Mouse (Mus musculus) hindbrain, postnatal 0 days (tissue): ENCODE measurements at regions not wholly inside any gene's neighbourhood (a gene's known extent, or its start where the extent isn't known, plus 50 kb on each side); places are given as distances from the start of the nearest gene placed in this dataset.

Experiments
- ATAC-seq: fragments of 200-750 bp; cut with Nextera tagmentation; 2 replicates; pipeline ENCODE4 v1.8.0; 2017; ENCODE audit warnings: mild to moderate bottlenecking, moderate TSS enrichment, moderate library complexity
- DNase-seq: peaks from one replicate; pipeline ENCODE4 v3.0.0-alpha.2; 2015; ENCODE audit warnings: low spot score
- H3K27ac ChIP-seq: fragments of 300-500 bp; sonication (generic); 2 replicates; pipeline ENCODE4 v1.5.1; 2014; ENCODE audit warnings: mild to moderate bottlenecking
- H3K27me3 ChIP-seq: fragments of 300-500 bp; sonication (generic); 2 replicates; pipeline ENCODE4 v1.6.1; 2014; ENCODE audit warnings: low read length, mixed read lengths; ENCODE audit not compliant: insufficient read depth
- H3K36me3 ChIP-seq: fragments of 300-500 bp; sonication (generic); 2 replicates; pipeline ENCODE4 v1.6.1; 2014; ENCODE audit warnings: low read length, mixed read lengths; ENCODE audit not compliant: insufficient read depth
- H3K4me1 ChIP-seq: fragments of 300-500 bp; sonication (generic); 2 replicates; pipeline ENCODE4 v1.6.1; 2014; ENCODE audit warnings: antibody characterized with exemption, low read length, mixed read lengths; ENCODE audit not compliant: insufficient read depth
- H3K4me2 ChIP-seq: fragments of 300-500 bp; sonication (generic); 2 replicates; pipeline ENCODE4 v1.6.1; 2014; ENCODE audit warnings: low read depth, mild to moderate bottlenecking, low read length, moderate library complexity, mixed read lengths
- H3K4me3 ChIP-seq: fragments of 300-500 bp; sonication (generic); 2 replicates; pipeline ENCODE4 v1.5.1; 2014; ENCODE audit warnings: low read length
- H3K9ac ChIP-seq: fragments of 300-500 bp; sonication (generic); replicated peaks from 2 replicates; pipeline ENCODE4 v1.6.1; 2014; ENCODE audit warnings: mild to moderate bottlenecking, low read length, moderate library complexity, mixed read lengths
- H3K9me3 ChIP-seq: fragments of 300-500 bp; sonication (generic); 2 replicates; pipeline ENCODE4 v1.6.1; 2016; ENCODE audit warnings: low read length, mixed read lengths
- CTCF ChIP-seq: IDR thresholded peaks from 2 replicates; pipeline ENCODE4 v1.5.1; 2016; ENCODE audit warnings: antibody characterized with exemption, control low read depth, low read depth
- WGBS: fragments of 180-500 bp; shearing (Covaris S2); extraction: QIAGEN DNeasy Blood & Tissue Kit; methylation state at CpG from one replicate; pipeline ENCODE4 v1.1.7; 2014; 5-methylcytosine and 5-hydroxymethylcytosine counted together

DNA sequence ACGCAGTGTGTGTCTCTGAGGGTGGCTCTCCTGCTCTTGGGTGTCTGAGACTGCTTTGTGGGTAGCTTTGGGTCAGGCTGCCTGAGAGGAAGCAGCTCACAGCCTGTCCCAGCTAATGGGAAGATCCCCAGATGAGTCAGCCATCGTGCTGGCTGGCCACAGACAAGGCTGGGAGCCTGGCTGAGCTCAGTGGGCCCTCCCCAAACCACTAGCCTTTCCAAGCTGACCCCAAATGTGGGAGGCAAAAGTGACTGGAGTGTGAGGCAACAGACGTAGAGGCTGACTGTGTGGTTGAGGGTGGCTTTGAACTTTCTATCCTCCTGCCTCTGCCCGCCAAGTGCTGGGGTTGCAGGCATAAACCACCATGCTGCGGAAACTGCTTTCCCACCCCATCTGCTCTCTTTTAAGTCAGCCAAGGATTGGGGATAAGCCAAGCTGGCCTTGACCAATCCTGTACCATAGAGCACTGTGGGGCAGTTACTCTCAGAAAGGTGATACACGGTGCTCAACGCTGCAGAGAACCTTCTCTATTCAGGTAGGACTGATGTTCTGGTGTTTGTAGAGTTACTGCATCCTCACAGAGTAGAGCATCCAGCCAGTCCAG is 163.0 kb downstream of the Tpra1 start:
- no peak overlapping the region for H3K4me2 ChIP-seq
- no peak overlapping the region for H3K9ac ChIP-seq
- no peaks in the 10 kb centered on the region for H3K36me3 ChIP-seq
- 0 out of 2 replicates have a peak, but pooled peaks cover 5% of the 10 kb centered on the region for H3K4me1 ChIP-seq
- DNase-seq (no peak), ATAC-seq (no peak)
- no peaks in the 10 kb centered on the region for H3K27me3 ChIP-seq
- no peak for TF ChIP-seq CTCF
- H3K27ac ChIP-seq = no peak overlapping the region
- H3K4me3 ChIP-seq = no peak overlapping the region
- no peaks in the 10 kb centered on the region for H3K9me3 ChIP-seq
- 84% methylated on average over 7 of the region's 7 CpGs for WGBS

DNA sequence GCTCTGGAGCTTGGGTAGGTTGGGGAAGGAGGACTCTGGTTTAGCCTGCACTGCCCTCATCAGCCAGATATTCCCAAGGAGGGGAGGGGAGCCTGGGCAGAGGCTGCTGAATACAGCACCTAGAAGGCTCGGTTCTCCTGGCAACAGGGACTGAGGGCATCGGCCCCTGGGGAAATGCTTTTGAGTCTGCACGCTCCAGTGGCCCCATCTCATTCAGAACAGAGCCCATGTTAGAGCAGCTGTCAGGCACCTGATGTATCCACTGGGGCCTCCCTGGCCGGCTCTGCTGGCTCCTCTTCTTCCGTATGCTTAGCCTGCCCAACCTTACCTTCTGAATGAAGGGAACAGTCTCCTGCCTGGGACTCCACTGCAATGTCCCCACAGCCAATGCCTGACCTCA is 164.5 kb downstream of the Tpra1 start:
- WGBS = 22% methylated on average over 5 of the region's 5 CpGs

DNA sequence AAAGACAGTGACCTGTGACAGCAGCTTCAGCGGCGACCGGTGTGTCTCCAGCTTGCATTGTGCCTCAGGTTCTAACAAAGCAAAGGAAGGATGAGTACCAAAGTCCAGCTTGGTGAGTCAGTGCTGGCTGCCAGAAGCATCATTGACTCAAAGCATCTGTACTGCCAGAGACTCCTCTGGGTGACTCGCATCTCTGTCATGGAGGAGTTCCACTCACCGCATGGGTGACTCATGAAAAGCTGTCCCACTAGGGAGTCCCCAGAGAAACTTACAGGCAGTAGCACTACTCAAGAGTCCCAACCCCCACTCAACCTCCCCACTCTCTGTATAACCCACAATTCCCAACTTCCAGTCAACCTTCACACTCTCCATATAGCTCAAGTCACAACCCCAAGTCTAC is 166.2 kb downstream of the Tpra1 start:
- H3K27ac ChIP-seq = no peak overlapping the region
- H3K4me2 ChIP-seq = no peak overlapping the region
- no peak overlapping the region for H3K4me3 ChIP-seq
- TF ChIP-seq CTCF = no peak
- H3K27me3 ChIP-seq = no peaks in the 10 kb centered on the region
- no peaks in the 10 kb centered on the region for H3K36me3 ChIP-seq
- H3K4me1 ChIP-seq = 0 out of 2 replicates have a peak, but pooled peaks cover 5% of the 10 kb centered on the region
- DNase-seq (no peak), ATAC-seq (no peak)
- no peak overlapping the region for H3K9ac ChIP-seq
- H3K9me3 ChIP-seq = no peaks in the 10 kb centered on the region
- WGBS = 80% methylated on average over 5 of the region's 5 CpGs

More for the DNA sequence above, 164.5 kb downstream of the Tpra1 start:
- no peak for TF ChIP-seq CTCF
- H3K9me3 ChIP-seq = no peaks in the 10 kb centered on the region
- no peak overlapping the region for H3K4me3 ChIP-seq
- H3K4me1 ChIP-seq = 0 out of 2 replicates have a peak, but pooled peaks cover 5% of the 10 kb centered on the region
- no peaks in the 10 kb centered on the region for H3K27me3 ChIP-seq
- H3K36me3 ChIP-seq = no peaks in the 10 kb centered on the region
- ATAC-seq (peak; percentile 33; the same call in 1 of the 2 replicates), DNase-seq (peak; percentile 39)
- no peak overlapping the region for H3K27ac ChIP-seq
- H3K4me2 ChIP-seq = no peak overlapping the region
- H3K9ac ChIP-seq = no peak overlapping the region

DNA sequence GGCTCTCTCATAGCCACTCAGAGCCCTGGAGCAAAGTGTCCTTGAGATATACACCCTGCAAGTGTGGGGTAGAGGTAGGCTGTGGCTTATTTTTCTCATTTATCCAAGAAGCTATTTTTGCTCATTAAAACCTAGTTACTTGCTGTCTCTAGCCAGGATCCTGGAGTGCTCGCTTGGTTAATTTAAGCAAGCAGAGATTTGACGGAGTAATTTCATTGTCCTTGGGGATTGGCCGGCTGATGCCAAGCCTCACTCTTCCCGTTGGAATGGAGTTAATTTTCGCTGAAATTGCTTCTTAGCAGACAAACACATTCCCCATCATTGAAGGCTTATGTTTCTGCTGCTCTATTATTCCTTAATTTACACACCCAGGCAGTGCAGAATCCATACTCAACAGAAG is 167.1 kb downstream of the Tpra1 start:
- WGBS = 47% methylated on average over 5 of the region's 5 CpGs
- no peak overlapping the region for H3K27ac ChIP-seq
- ATAC-seq = 0 out of 2 replicates have a peak, but pooled peaks have one; percentile 18

DNA sequence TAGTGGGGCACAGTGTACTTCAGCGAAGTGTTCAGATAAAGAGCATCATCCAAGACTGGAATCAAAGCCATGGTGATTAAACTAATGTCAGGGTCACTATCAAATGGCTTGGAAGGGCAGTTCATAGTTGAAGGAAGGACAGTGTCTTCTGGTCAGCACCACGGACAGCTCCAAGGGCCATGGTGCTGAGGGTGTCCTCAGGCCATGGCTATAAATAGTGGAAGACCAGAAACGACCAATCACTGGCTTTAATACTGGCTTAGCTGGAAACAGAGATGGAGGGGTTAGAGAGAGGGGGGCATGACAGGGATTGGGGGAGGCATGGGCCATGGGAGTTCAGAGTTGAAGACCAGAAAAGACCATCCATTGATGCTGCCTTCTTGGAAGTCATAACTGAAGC is 168.0 kb downstream of the Tpra1 start:
- H3K27me3 ChIP-seq = no peaks in the 10 kb centered on the region
- H3K4me2 ChIP-seq = no peak overlapping the region
- H3K9ac ChIP-seq = no peak overlapping the region
- no peak overlapping the region for H3K4me3 ChIP-seq
- H3K36me3 ChIP-seq = no peaks in the 10 kb centered on the region
- TF ChIP-seq CTCF = no peak
- H3K9me3 ChIP-seq = no peaks in the 10 kb centered on the region
- DNase-seq = peak; percentile 19
- ATAC-seq = no peak
- WGBS = 19% methylated on average over 3 of the region's 3 CpGs
- 0 out of 2 replicates have a peak, but pooled peaks cover 5% of the 10 kb centered on the region for H3K4me1 ChIP-seq
- H3K27ac ChIP-seq = no peak overlapping the region

More for the DNA sequence above, 167.1 kb downstream of the Tpra1 start:
- no peak overlapping the region for H3K4me2 ChIP-seq
- no peak for TF ChIP-seq CTCF
- no peak overlapping the region for H3K9ac ChIP-seq
- peak; percentile 57 for DNase-seq
- H3K4me1 ChIP-seq = 0 out of 2 replicates have a peak, but pooled peaks cover 5% of the 10 kb centered on the region
- H3K4me3 ChIP-seq = no peak overlapping the region
- H3K36me3 ChIP-seq = no peaks in the 10 kb centered on the region
- H3K27me3 ChIP-seq = no peaks in the 10 kb centered on the region
- no peaks in the 10 kb centered on the region for H3K9me3 ChIP-seq

DNA sequence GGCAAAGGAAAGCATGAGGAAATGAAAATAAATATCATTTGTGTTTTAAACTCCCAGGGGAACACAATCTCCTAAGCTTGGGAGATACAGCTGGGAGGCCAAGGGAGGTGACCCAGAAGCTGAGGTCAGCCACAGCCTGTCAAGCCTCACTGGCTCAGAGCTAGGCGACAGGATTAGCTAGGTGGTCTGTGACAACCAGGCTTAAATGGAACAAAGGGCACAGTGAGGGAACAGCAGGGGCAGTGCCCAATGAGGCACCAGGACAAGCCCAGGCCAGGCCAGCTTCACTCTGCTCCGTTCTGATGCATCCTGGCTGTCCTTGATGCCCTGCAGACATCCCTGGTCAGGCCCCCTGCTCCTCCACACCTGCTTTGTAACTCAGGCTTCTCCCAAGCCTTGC is 169.7 kb downstream of the Tpra1 start:
- Histone ChIP-seq H3K4me3 (no peak overlapping the region), H3K9me3 (no peaks in the 10 kb centered on the region), H3K36me3 (no peaks in the 10 kb centered on the region), H3K27ac (no peak overlapping the region), H3K27me3 (no peaks in the 10 kb centered on the region), H3K4me2 (no peak overlapping the region), H3K4me1 (0 out of 2 replicates have a peak, but pooled peaks cover 5% of the 10 kb centered on the region), H3K9ac (no peak overlapping the region)
- no peak for ATAC-seq
- no peak for TF ChIP-seq CTCF
- DNase-seq = no peak
- WGBS = 19% methylated on average over 2 of the region's 2 CpGs

DNA sequence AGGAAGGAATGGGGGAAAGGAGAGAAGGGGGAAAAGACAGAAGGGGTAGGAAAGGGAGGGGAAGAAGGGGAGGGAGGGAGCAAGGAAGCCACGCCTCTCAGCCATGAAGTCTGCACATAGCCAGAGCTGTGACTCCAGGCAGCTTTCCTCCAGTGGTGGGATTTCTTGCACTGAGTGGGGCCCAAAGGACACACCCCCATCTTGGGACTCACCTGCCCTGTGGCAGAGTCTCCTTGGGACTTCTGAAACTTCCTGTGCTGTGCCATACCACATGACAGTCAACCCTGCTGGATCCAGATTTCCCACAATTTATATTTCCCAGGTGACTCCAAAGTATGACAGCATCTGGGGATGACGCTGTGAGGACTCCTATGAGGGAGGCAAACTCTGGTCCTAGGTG is 170.5 kb downstream of the Tpra1 start:
- no peak overlapping the region for H3K4me2 ChIP-seq
- DNase-seq (no peak), ATAC-seq (no peak)
- H3K9ac ChIP-seq = no peak overlapping the region
- no peak for TF ChIP-seq CTCF
- H3K9me3 ChIP-seq = no peaks in the 10 kb centered on the region
- WGBS = 58% methylated on average over 2 of the region's 2 CpGs
- no peak overlapping the region for H3K27ac ChIP-seq
- H3K4me3 ChIP-seq = no peak overlapping the region
- H3K27me3 ChIP-seq = no peaks in the 10 kb centered on the region
- H3K36me3 ChIP-seq = no peaks in the 10 kb centered on the region
- H3K4me1 ChIP-seq = 0 out of 2 replicates have a peak, but pooled peaks cover 5% of the 10 kb centered on the region
